Mouse (Mus musculus) limb, embryonic 11.5 days (tissue): ENCODE data around the gene Socs5. TPM values are rescaled to one million over a fixed set of nuclear protein-coding genes. Genes with fewer than 3 reads are reported as not detected.

ENCODE experiments used
- microRNA-seq: library from miRNA; unstranded; fragments of <30 nt; microRNA quantifications from one replicate; pipeline ENCODE4, GENCODE M21; 2016
- polyA plus RNA-seq: library from polyadenylated mRNA; unstranded; fragments of >200 nt; fragmentation: Nextera tagmentation; extraction: Ambion mirVana; gene quantifications from 2 replicates; pipeline ENCODE4 v1.2.1, GENCODE M21; 2014

Socs5 gene
- polyA plus RNA-seq, 1 experiment from 2014 or later: 14.4 TPM

Small RNA genes lying within 50 kb of the gene (microRNA-seq; reads per million reads assigned to microRNA genes)
- gene Gm22346: not detected

Other genes starting within 250 kb of the Socs5 start
- gene Tmem247, start 190.3 kb upstream of the Socs5 start, polyA plus RNA-seq: not detected in 2 replicates
- not detected in 2 replicates for gene Atp6v1e2, start 159.8 kb upstream of the Socs5 start, polyA plus RNA-seq
- gene Rhoq, start 144.6 kb upstream of the Socs5 start, polyA plus RNA-seq: 17.7 and 19.0 TPM in 2 replicates
- gene Pigf, start 82.3 kb upstream of the Socs5 start, polyA plus RNA-seq: 37.4 and 37.9 TPM in 2 replicates
- 133 and 148 TPM in 2 replicates for gene Cript, start 82.1 kb upstream of the Socs5 start, polyA plus RNA-seq
- 77.6 and 80.0 TPM in 2 replicates for gene Mcfd2, start 158.3 kb downstream of the Socs5 start, polyA plus RNA-seq
- 1.8 and 3.9 TPM in 2 replicates for gene Ttc7, start 175.2 kb downstream of the Socs5 start, polyA plus RNA-seq